Mouse (Mus musculus) hematopoietic stem cell, adult 5-6 weeks (primary cell): ENCODE measurements around the gene Srbd1. TPM values are rescaled to one million over a fixed set of nuclear protein-coding genes. Genes with fewer than 3 reads are reported as not detected.
A peak's percentile ranks its signal among the peaks of the same experiment; 100 is the strongest.

ENCODE experiments used
- ATAC-seq, 2 experiments: fragments of 125-278 bp in 1 of 2; replicated peaks in 1 of 2; 2 replicates each; pipeline ENCODE4 v1.8.0; 2016 to 2017; ENCODE audit warnings: inconsistent platforms in 2 of 2, mild to moderate bottlenecking in 2 of 2, moderate number of reproducible peaks in 2 of 2, low read depth in 1 of 2, moderate TSS enrichment in 1 of 2; ENCODE audit not compliant: low FRiP score in 2 of 2, poor library complexity in 2 of 2, severe bottlenecking in 2 of 2, insufficient read depth in 1 of 2, low TSS enrichment in 1 of 2
- total RNA-seq: library from RNA; stranded (forward); fragments of 172-1452, 232-1000 nt; gene quantifications from 2 replicates; pipeline ENCODE4 v1.2.3, GENCODE M21; 2017

Gene Srbd1
- total RNA-seq, 1 experiment from 2014 or later, result 34.5 TPM

- ATAC-seq, result no peak
Observed at GRCm38 (mm10) chr17:86162672-86163071, 17.7 kb upstream of the Srbd1 start.

- no peak for ATAC-seq
Observed at GRCm38 (mm10) chr17:86156999-86157398, 12.0 kb upstream of the Srbd1 start.

- ATAC-seq, result peak; percentile 98 to 99
Observed at GRCm38 (mm10) chr17:86150867-86151348, 5.9 kb upstream of the Srbd1 start.

GRCm38 (mm10) chr17:86149726-86150125 lies 4.8 kb upstream of the Srbd1 start:
- ATAC-seq, result no peak

- peak; percentile 40 to 55 for ATAC-seq
Observed at GRCm38 (mm10) chr17:86144537-86145078, 367 bp downstream of the Srbd1 start.

GRCm38 (mm10) chr17:86135835-86136234 lies 9.1 kb downstream of the Srbd1 start:
- no peak for ATAC-seq

DNA sequence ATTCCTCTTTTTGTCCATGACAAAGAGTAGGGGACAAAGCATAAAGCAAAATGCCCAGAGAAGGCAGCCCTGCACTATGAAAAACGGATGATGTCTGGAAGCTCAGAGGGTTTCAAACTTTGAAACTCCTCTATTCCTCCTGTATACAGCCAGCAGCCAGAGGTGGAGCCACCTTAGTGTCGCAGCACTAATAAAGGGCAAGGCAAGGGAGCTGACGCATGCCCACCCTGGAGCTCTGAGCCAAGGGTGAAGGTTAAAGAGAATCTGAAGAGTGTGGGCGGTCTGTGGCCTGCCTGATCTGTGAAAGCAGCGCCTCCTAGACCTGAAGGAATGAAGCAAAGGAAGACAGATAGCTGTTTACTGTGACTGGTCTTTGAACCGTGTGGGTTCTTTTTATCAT lies 10.5 kb downstream of the Srbd1 start:
- ATAC-seq, result no peak

GRCm38 (mm10) chr17:86132534-86132933 lies 12.4 kb downstream of the Srbd1 start:
- ATAC-seq, result no peak

GRCm38 (mm10) chr17:86128198-86128597 lies 16.8 kb downstream of the Srbd1 start:
- ATAC-seq, result no peak

- ATAC-seq, result no peak
Observed at GRCm38 (mm10) chr17:86125908-86126307, 19.1 kb downstream of the Srbd1 start.

GRCm38 (mm10) chr17:86123146-86123545 lies 21.8 kb downstream of the Srbd1 start:
- ATAC-seq, result no peak

GRCm38 (mm10) chr17:86096875-86097274 lies 48.1 kb downstream of the Srbd1 start:
- ATAC-seq, result no peak

DNA sequence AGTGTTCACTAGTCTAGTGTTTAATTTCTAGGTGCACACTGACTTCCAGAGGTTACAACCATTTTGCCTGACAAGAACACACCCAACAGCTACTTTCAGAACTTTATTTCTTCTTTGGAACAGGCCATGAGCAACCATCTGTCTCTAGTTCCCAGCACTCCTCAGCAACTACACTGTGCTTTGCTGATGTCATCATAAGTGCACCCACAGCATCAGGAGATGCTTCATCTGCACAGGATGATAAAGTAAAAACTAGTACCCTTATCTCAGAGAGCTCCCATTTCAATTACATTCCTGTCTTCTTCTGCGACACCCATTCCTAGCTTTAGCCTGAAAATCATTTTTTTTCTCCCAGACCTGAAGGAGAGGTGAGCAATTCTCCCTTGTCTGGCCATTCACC lies 51.9 kb downstream of the Srbd1 start:
- no peak for ATAC-seq

GRCm38 (mm10) chr17:86091631-86092030 lies 53.3 kb downstream of the Srbd1 start:
- no peak for ATAC-seq

DNA sequence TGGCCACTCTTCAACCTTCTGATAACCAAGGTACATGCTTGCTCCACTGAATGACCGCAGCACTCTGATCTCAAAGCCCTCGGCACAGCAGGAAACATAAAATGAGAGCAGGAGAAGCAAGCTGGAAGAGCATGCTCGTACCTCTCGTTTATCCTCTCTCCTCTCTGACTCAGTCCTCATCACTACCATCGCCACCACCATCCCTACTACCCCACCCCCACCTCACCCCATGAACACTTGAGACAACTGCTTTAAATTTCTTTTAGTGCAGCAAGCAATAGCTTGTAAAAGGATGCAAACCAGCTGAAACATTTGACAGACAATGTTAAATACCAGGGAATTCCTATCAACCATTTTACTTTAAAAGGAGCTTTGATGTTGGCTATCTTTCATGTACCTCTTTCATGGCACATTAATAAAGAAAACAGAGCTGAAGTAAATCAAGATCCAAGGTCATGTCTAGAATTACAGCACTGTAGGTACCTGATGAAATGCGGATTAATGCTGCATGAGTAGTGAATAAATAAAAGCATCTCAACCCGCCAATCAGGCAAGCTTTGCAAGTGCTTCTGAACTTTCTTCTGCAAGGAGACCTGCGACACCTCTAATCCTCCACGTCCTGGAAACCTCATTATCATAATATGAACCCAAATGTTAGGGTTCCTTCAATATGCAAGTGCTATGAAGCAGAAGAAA lies 54.9 kb downstream of the Srbd1 start:
- no peak for ATAC-seq

DNA sequence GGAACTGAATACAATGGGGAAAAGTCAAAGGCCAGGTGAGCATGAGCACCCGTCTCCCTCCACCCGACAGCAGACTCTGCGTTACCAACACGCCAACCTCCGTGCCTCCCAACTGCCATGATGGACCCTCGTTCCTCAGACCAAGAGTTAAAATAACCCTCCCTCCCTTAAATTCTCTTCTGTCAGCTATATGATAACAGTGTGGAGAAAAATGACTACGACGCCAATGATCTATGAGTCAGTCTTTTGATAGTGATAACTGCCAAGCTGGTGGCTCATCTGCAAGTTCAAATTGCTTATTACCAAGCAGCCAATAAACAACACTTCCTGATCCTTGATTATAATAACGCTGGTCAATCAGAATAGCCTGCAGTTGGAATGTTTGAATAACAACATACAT lies 57.1 kb downstream of the Srbd1 start:
- no peak for ATAC-seq

GRCm38 (mm10) chr17:86086191-86086590 lies 58.8 kb downstream of the Srbd1 start:
- ATAC-seq, result no peak

- no peak for ATAC-seq
Observed at GRCm38 (mm10) chr17:86083207-86083606, 61.8 kb downstream of the Srbd1 start.

DNA sequence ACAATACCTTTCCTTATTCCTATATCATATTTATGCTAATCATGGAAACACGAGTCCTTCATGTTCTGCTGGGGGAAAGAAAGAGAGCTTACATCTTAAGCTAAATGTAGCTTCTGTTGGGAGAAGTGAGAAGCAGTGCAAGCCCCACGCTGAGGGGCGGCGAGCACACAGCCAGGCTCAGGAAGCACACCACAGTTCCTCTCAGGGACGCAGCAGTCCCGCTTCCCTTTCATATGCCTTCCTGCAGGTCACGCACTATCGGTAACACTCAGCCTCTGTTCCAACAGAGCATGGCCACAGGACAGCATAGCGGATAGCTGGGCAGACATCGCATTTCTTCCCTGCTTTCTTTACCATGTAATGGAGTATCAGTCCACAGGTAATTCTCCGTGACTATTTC lies 66.9 kb downstream of the Srbd1 start:
- ATAC-seq, result peak; percentile 59 to 66; a peak in 2 of 4 replicates
